Mouse (Mus musculus): ENCODE data around the gene Aatk. TPM values are rescaled to one million over a fixed set of nuclear protein-coding genes. Genes with fewer than 3 reads are reported as not detected.

The Aatk gene
- polyA plus RNA-seq, 1 experiment from 2014 or later: 1.9 TPM

GRCm38 (mm10) chr11:120071731-120072320 lies 24.9 kb upstream of the Aatk start:
- Histone ChIP-seq H3K4me3 (ENCODE audit: low read length) (no peak overlapping the region), H3K4me2 (replicated peaks; ENCODE audit: low read depth, low read length) (no peak overlapping the region), H3K27me3 (ENCODE audit: control insufficient read depth, insufficient read depth, low read length) (no peaks in the 10 kb centered on the region), H3K9ac (ENCODE audit: low read depth, low read length) (no peak overlapping the region), H3K36me3 (ENCODE audit: control insufficient read depth, insufficient read depth, low read length) (peaks cover 83% of the 10 kb centered on the region), H3K9me3 (ENCODE audit: control insufficient read depth, low read length) (no peaks in the 10 kb centered on the region), H3K4me1 (ENCODE audit: control insufficient read depth, insufficient read depth, low read length) (0 out of 2 replicates have a peak, but pooled peaks cover 4% of the 10 kb centered on the region), H3K27ac (ENCODE audit: low read depth, low read length) (no peak overlapping the region)
- WGBS: 79% methylated on average over 7 of the region's 7 CpGs
- no peak for ATAC-seq (ENCODE audit: low FRiP score, low TSS enrichment)

GRCm38 (mm10) chr11:120071065-120071464 lies 24.1 kb upstream of the Aatk start:
- WGBS: 45% methylated on average over 12 of the region's 12 CpGs
- Histone ChIP-seq H3K9ac (ENCODE audit: low read depth, low read length) (no peak overlapping the region), H3K9me3 (ENCODE audit: control insufficient read depth, low read length) (no peaks in the 10 kb centered on the region), H3K36me3 (ENCODE audit: control insufficient read depth, insufficient read depth, low read length) (peaks cover 79% of the 10 kb centered on the region), H3K4me3 (ENCODE audit: low read length) (no peak overlapping the region), H3K27me3 (ENCODE audit: control insufficient read depth, insufficient read depth, low read length) (no peaks in the 10 kb centered on the region), H3K4me1 (ENCODE audit: control insufficient read depth, insufficient read depth, low read length) (0 out of 2 replicates have a peak, but pooled peaks cover 4% of the 10 kb centered on the region), H3K4me2 (replicated peaks; ENCODE audit: low read depth, low read length) (no peak overlapping the region), H3K27ac (ENCODE audit: low read depth, low read length) (no peak overlapping the region)
- ATAC-seq (ENCODE audit: low FRiP score, low TSS enrichment): no peak

GRCm38 (mm10) chr11:120070286-120070930 lies 23.4 kb upstream of the Aatk start:
- H3K27ac ChIP-seq (ENCODE audit: low read depth, low read length): no peak overlapping the region
- no peaks in the 10 kb centered on the region for H3K9me3 ChIP-seq (ENCODE audit: control insufficient read depth, low read length)
- 92% methylated on average over 26 of the region's 27 CpGs for WGBS
- H3K36me3 ChIP-seq (ENCODE audit: control insufficient read depth, insufficient read depth, low read length): peaks cover 74% of the 10 kb centered on the region
- H3K4me2 ChIP-seq (replicated peaks; ENCODE audit: low read depth, low read length): no peak overlapping the region
- H3K9ac ChIP-seq (ENCODE audit: low read depth, low read length): peak overlapping the region; percentile 23; the same call in 1 of the 2 replicates
- ATAC-seq (ENCODE audit: low FRiP score, low TSS enrichment): no peak
- H3K27me3 ChIP-seq (ENCODE audit: control insufficient read depth, insufficient read depth, low read length): no peaks in the 10 kb centered on the region
- 0 out of 2 replicates have a peak, but pooled peaks cover 4% of the 10 kb centered on the region for H3K4me1 ChIP-seq (ENCODE audit: control insufficient read depth, insufficient read depth, low read length)
- no peak overlapping the region for H3K4me3 ChIP-seq (ENCODE audit: low read length)

- Histone ChIP-seq H3K36me3 (ENCODE audit: control insufficient read depth, insufficient read depth, low read length) (peaks cover 73% of the 10 kb centered on the region), H3K27ac (ENCODE audit: low read depth, low read length) (no peak overlapping the region), H3K4me1 (ENCODE audit: control insufficient read depth, insufficient read depth, low read length) (0 out of 2 replicates have a peak, but pooled peaks cover 4% of the 10 kb centered on the region), H3K4me2 (replicated peaks; ENCODE audit: low read depth, low read length) (no peak overlapping the region), H3K9me3 (ENCODE audit: control insufficient read depth, low read length) (no peaks in the 10 kb centered on the region), H3K4me3 (ENCODE audit: low read length) (no peak overlapping the region), H3K27me3 (ENCODE audit: control insufficient read depth, insufficient read depth, low read length) (no peaks in the 10 kb centered on the region), H3K9ac (ENCODE audit: low read depth, low read length) (no peak overlapping the region)
- ATAC-seq (ENCODE audit: low FRiP score, low TSS enrichment): no peak; the same call in 1 of the 2 replicates
- 40% methylated on average over 11 of the region's 11 CpGs for WGBS
Measured at GRCm38 (mm10) chr11:120069261-120069660, 22.3 kb upstream of the Aatk start.

GRCm38 (mm10) chr11:120067834-120068233 lies 20.9 kb upstream of the Aatk start:
- Histone ChIP-seq H3K4me3 (ENCODE audit: low read length) (no peak overlapping the region), H3K27me3 (ENCODE audit: control insufficient read depth, insufficient read depth, low read length) (no peaks in the 10 kb centered on the region), H3K9me3 (ENCODE audit: control insufficient read depth, low read length) (no peaks in the 10 kb centered on the region), H3K27ac (ENCODE audit: low read depth, low read length) (no peak overlapping the region), H3K9ac (ENCODE audit: low read depth, low read length) (no peak overlapping the region), H3K36me3 (ENCODE audit: control insufficient read depth, insufficient read depth, low read length) (peaks cover 69% of the 10 kb centered on the region), H3K4me2 (replicated peaks; ENCODE audit: low read depth, low read length) (no peak overlapping the region), H3K4me1 (ENCODE audit: control insufficient read depth, insufficient read depth, low read length) (0 out of 2 replicates have a peak, but pooled peaks cover 4% of the 10 kb centered on the region)
- no peak for ATAC-seq (ENCODE audit: low FRiP score, low TSS enrichment)
- 59% methylated on average over 17 of the region's 17 CpGs for WGBS

- Histone ChIP-seq H3K9me3 (ENCODE audit: control insufficient read depth, low read length) (no peaks in the 10 kb centered on the region), H3K27me3 (ENCODE audit: control insufficient read depth, insufficient read depth, low read length) (no peaks in the 10 kb centered on the region), H3K4me3 (ENCODE audit: low read length) (no peak overlapping the region), H3K27ac (ENCODE audit: low read depth, low read length) (no peak overlapping the region), H3K36me3 (ENCODE audit: control insufficient read depth, insufficient read depth, low read length) (peaks cover 44% of the 10 kb centered on the region), H3K9ac (ENCODE audit: low read depth, low read length) (no peak overlapping the region), H3K4me1 (ENCODE audit: control insufficient read depth, insufficient read depth, low read length) (0 out of 2 replicates have a peak, but pooled peaks cover 4% of the 10 kb centered on the region), H3K4me2 (replicated peaks; ENCODE audit: low read depth, low read length) (no peak overlapping the region)
- WGBS: 40% methylated on average over 10 of the region's 10 CpGs
- peak; percentile 54 for ATAC-seq (ENCODE audit: low FRiP score, low TSS enrichment)
Measured at GRCm38 (mm10) chr11:120065291-120065690, 18.3 kb upstream of the Aatk start.

GRCm38 (mm10) chr11:120064668-120065040 lies 17.7 kb upstream of the Aatk start:
- H3K4me1 ChIP-seq (ENCODE audit: control insufficient read depth, insufficient read depth, low read length): 0 out of 2 replicates have a peak, but pooled peaks cover 4% of the 10 kb centered on the region
- no peak overlapping the region for H3K4me3 ChIP-seq (ENCODE audit: low read length)
- ATAC-seq (ENCODE audit: low FRiP score, low TSS enrichment): no peak
- 92% methylated on average over 11 of the region's 11 CpGs for WGBS
- H3K9me3 ChIP-seq (ENCODE audit: control insufficient read depth, low read length): no peaks in the 10 kb centered on the region
- H3K27ac ChIP-seq (ENCODE audit: low read depth, low read length): no peak overlapping the region
- H3K36me3 ChIP-seq (ENCODE audit: control insufficient read depth, insufficient read depth, low read length): peaks cover 39% of the 10 kb centered on the region; the same call in 1 of the 2 replicates
- no peak overlapping the region for H3K9ac ChIP-seq (ENCODE audit: low read depth, low read length)
- H3K4me2 ChIP-seq (replicated peaks; ENCODE audit: low read depth, low read length): no peak overlapping the region
- no peaks in the 10 kb centered on the region for H3K27me3 ChIP-seq (ENCODE audit: control insufficient read depth, insufficient read depth, low read length)

GRCm38 (mm10) chr11:120064006-120064667 lies 17.2 kb upstream of the Aatk start:
- no peak overlapping the region for H3K27ac ChIP-seq (ENCODE audit: low read depth, low read length)
- WGBS: 73% methylated on average over 13 of the region's 13 CpGs
- ATAC-seq (ENCODE audit: low FRiP score, low TSS enrichment): no peak
- H3K4me1 ChIP-seq (ENCODE audit: control insufficient read depth, insufficient read depth, low read length): 0 out of 2 replicates have a peak, but pooled peaks cover under 1% of the 10 kb centered on the region
- no peaks in the 10 kb centered on the region for H3K9me3 ChIP-seq (ENCODE audit: control insufficient read depth, low read length)
- peaks cover 36% of the 10 kb centered on the region; the same call in 1 of the 2 replicates for H3K36me3 ChIP-seq (ENCODE audit: control insufficient read depth, insufficient read depth, low read length)
- no peaks in the 10 kb centered on the region for H3K27me3 ChIP-seq (ENCODE audit: control insufficient read depth, insufficient read depth, low read length)
- no peak overlapping the region for H3K4me3 ChIP-seq (ENCODE audit: low read length)
- no peak overlapping the region for H3K4me2 ChIP-seq (replicated peaks; ENCODE audit: low read depth, low read length)
- no peak overlapping the region for H3K9ac ChIP-seq (ENCODE audit: low read depth, low read length)

- 88% methylated on average over 5 of the region's 5 CpGs for WGBS
Measured at GRCm38 (mm10) chr11:120063326-120063725, 16.4 kb upstream of the Aatk start.

More at GRCm38 (mm10) chr11:120063326-120063725, 16.4 kb upstream of the Aatk start:
- Histone ChIP-seq H3K27me3 (ENCODE audit: control insufficient read depth, insufficient read depth, low read length) (no peaks in the 10 kb centered on the region), H3K9me3 (ENCODE audit: control insufficient read depth, low read length) (no peaks in the 10 kb centered on the region), H3K4me2 (replicated peaks; ENCODE audit: low read depth, low read length) (no peak overlapping the region), H3K36me3 (ENCODE audit: control insufficient read depth, insufficient read depth, low read length) (peaks cover 30% of the 10 kb centered on the region; the same call in 1 of the 2 replicates), H3K27ac (ENCODE audit: low read depth, low read length) (no peak overlapping the region), H3K9ac (ENCODE audit: low read depth, low read length) (no peak overlapping the region; the same call in 1 of the 2 replicates), H3K4me3 (ENCODE audit: low read length) (no peak overlapping the region), H3K4me1 (ENCODE audit: control insufficient read depth, insufficient read depth, low read length) (no peaks in the 10 kb centered on the region)
- ATAC-seq (ENCODE audit: low FRiP score, low TSS enrichment): no peak
